Mouse (Mus musculus): ENCODE data around the gene Dusp23. TPM values are rescaled to one million over a fixed set of nuclear protein-coding genes. Genes with fewer than 3 reads are reported as not detected.

Gene Dusp23
- total RNA-seq (2014; fragmentation: Nextera tagmentation) (not detected in 2 replicates), total RNA-seq (2017) (not detected in 2 replicates), polyA plus RNA-seq (2012) (not detected in 2 replicates)

- Histone ChIP-seq H3K9me3 (replicated peaks) (peaks cover 37% of the 10 kb centered on the region), H3K27me3 (ENCODE audit: insufficient read depth, low read length) (no peaks in the 10 kb centered on the region), H3K4me1 (ENCODE audit: insufficient read depth, low read depth, low read length) (no peaks in the 10 kb centered on the region), H3K36me3 (replicated peaks) (no peaks in the 10 kb centered on the region), H3K4me3 (ENCODE audit: low read depth, low read length) (peak within 1 kb of the TSS; percentile 23; the same call in 1 of the 2 replicates)
- DNase-seq (ENCODE audit: low spot score) (no peak), ATAC-seq (ENCODE audit: extremely low read depth, insufficient number of reproducible peaks, low FRiP score, poor library complexity, severe bottlenecking) (no peak)
- TF ChIP-seq CTCF (IDR thresholded peaks at IDR 0.05; ENCODE audit: low read depth, low read length) (0 out of 2 replicates have a peak, but pooled peaks have one; percentile 37), GATA2 (IDR thresholded peaks at IDR 0.05; ENCODE audit: borderline replicate concordance, low read depth, low read length) (no peak)
These were observed at the start of gene Dusp23 for GRCm38 (mm10) chr1:172632451-172633326. TSS of gene Dusp23 (minus strand) at chr1:172632962.

GRCm38 (mm10) chr1:172680742-172681141 lies 48.0 kb upstream of the Dusp23 start:
- no peaks in the 10 kb centered on the region for H3K4me1 ChIP-seq (ENCODE audit: insufficient read depth, low read depth, low read length)
- ATAC-seq (ENCODE audit: extremely low read depth, insufficient number of reproducible peaks, low FRiP score, poor library complexity, severe bottlenecking) (no peak), DNase-seq (ENCODE audit: low spot score) (no peak)
- no peak for TF ChIP-seq GATA2 (IDR thresholded peaks at IDR 0.05; ENCODE audit: borderline replicate concordance, low read depth, low read length)
- no peak for TF ChIP-seq GATA1 (IDR thresholded peaks at IDR 0.05; ENCODE audit: borderline replicate concordance, low read length)
- no peak for TF ChIP-seq TAL1 (conservative IDR thresholded peaks at IDR 0.05; ENCODE audit: low read depth, low read length)
- no peak for TF ChIP-seq CTCF (IDR thresholded peaks at IDR 0.05; ENCODE audit: low read depth, low read length)
- no peak for TF ChIP-seq POLR2AphosphoS5 (IDR thresholded peaks at IDR 0.05; ENCODE audit: insufficient replicate concordance, low read depth, low read length)
- no peak overlapping the region for H3K4me3 ChIP-seq (ENCODE audit: low read depth, low read length)
- no peaks in the 10 kb centered on the region for H3K27me3 ChIP-seq (ENCODE audit: insufficient read depth, low read length)
- H3K9me3 ChIP-seq (replicated peaks), result 0 out of 2 replicates have a peak, but pooled peaks cover 3% of the 10 kb centered on the region
- no peaks in the 10 kb centered on the region for H3K36me3 ChIP-seq (replicated peaks)

GRCm38 (mm10) chr1:172670716-172671115 lies 38.0 kb upstream of the Dusp23 start:
- ATAC-seq (ENCODE audit: extremely low read depth, insufficient number of reproducible peaks, low FRiP score, poor library complexity, severe bottlenecking), result no peak
- no peaks in the 10 kb centered on the region for H3K4me1 ChIP-seq (ENCODE audit: insufficient read depth, low read depth, low read length)
- no peak for DNase-seq (ENCODE audit: low spot score)
- H3K36me3 ChIP-seq (replicated peaks), result no peaks in the 10 kb centered on the region
- H3K9me3 ChIP-seq (replicated peaks), result 0 out of 2 replicates have a peak, but pooled peaks cover 3% of the 10 kb centered on the region
- H3K4me3 ChIP-seq (ENCODE audit: low read depth, low read length), result no peak overlapping the region
- no peaks in the 10 kb centered on the region for H3K27me3 ChIP-seq (ENCODE audit: insufficient read depth, low read length)
- no peak for TF ChIP-seq CTCF (IDR thresholded peaks at IDR 0.05; ENCODE audit: low read depth, low read length)
- no peak for TF ChIP-seq GATA1 (IDR thresholded peaks at IDR 0.05; ENCODE audit: borderline replicate concordance, low read length)
- TF ChIP-seq GATA2 (IDR thresholded peaks at IDR 0.05; ENCODE audit: borderline replicate concordance, low read depth, low read length), result no peak
- TF ChIP-seq TAL1 (conservative IDR thresholded peaks at IDR 0.05; ENCODE audit: low read depth, low read length), result no peak
- no peak for TF ChIP-seq POLR2AphosphoS5 (IDR thresholded peaks at IDR 0.05; ENCODE audit: insufficient replicate concordance, low read depth, low read length)

GRCm38 (mm10) chr1:172667597-172667996 lies 34.8 kb upstream of the Dusp23 start:
- H3K9me3 ChIP-seq (replicated peaks), result 0 out of 2 replicates have a peak, but pooled peaks cover 3% of the 10 kb centered on the region
- no peak overlapping the region for H3K4me3 ChIP-seq (ENCODE audit: low read depth, low read length)
- TF ChIP-seq POLR2AphosphoS5 (IDR thresholded peaks at IDR 0.05; ENCODE audit: insufficient replicate concordance, low read depth, low read length) (no peak), GATA1 (IDR thresholded peaks at IDR 0.05; ENCODE audit: borderline replicate concordance, low read length) (no peak), CTCF (IDR thresholded peaks at IDR 0.05; ENCODE audit: low read depth, low read length) (no peak), GATA2 (IDR thresholded peaks at IDR 0.05; ENCODE audit: borderline replicate concordance, low read depth, low read length) (no peak), TAL1 (conservative IDR thresholded peaks at IDR 0.05; ENCODE audit: low read depth, low read length) (no peak)
- no peaks in the 10 kb centered on the region for H3K36me3 ChIP-seq (replicated peaks)
- H3K27me3 ChIP-seq (ENCODE audit: insufficient read depth, low read length), result no peaks in the 10 kb centered on the region
- no peak for ATAC-seq (ENCODE audit: extremely low read depth, insufficient number of reproducible peaks, low FRiP score, poor library complexity, severe bottlenecking)
- H3K4me1 ChIP-seq (ENCODE audit: insufficient read depth, low read depth, low read length), result no peaks in the 10 kb centered on the region
- no peak for DNase-seq (ENCODE audit: low spot score)

GRCm38 (mm10) chr1:172665457-172665856 lies 32.7 kb upstream of the Dusp23 start:
- Histone ChIP-seq H3K4me3 (ENCODE audit: low read depth, low read length) (no peak overlapping the region), H3K36me3 (replicated peaks) (no peaks in the 10 kb centered on the region), H3K27me3 (ENCODE audit: insufficient read depth, low read length) (no peaks in the 10 kb centered on the region), H3K4me1 (ENCODE audit: insufficient read depth, low read depth, low read length) (no peaks in the 10 kb centered on the region), H3K9me3 (replicated peaks) (0 out of 2 replicates have a peak, but pooled peaks cover 4% of the 10 kb centered on the region)
- DNase-seq (ENCODE audit: low spot score) (no peak), ATAC-seq (ENCODE audit: extremely low read depth, insufficient number of reproducible peaks, low FRiP score, poor library complexity, severe bottlenecking) (no peak)
- TF ChIP-seq POLR2AphosphoS5 (IDR thresholded peaks at IDR 0.05; ENCODE audit: insufficient replicate concordance, low read depth, low read length) (no peak), TAL1 (conservative IDR thresholded peaks at IDR 0.05; ENCODE audit: low read depth, low read length) (no peak), GATA1 (IDR thresholded peaks at IDR 0.05; ENCODE audit: borderline replicate concordance, low read length) (no peak), GATA2 (IDR thresholded peaks at IDR 0.05; ENCODE audit: borderline replicate concordance, low read depth, low read length) (no peak), CTCF (IDR thresholded peaks at IDR 0.05; ENCODE audit: low read depth, low read length) (no peak)

- ATAC-seq (ENCODE audit: extremely low read depth, insufficient number of reproducible peaks, low FRiP score, poor library complexity, severe bottlenecking), result no peak
- TF ChIP-seq TAL1 (conservative IDR thresholded peaks at IDR 0.05; ENCODE audit: low read depth, low read length) (no peak), POLR2AphosphoS5 (IDR thresholded peaks at IDR 0.05; ENCODE audit: insufficient replicate concordance, low read depth, low read length) (no peak), GATA1 (IDR thresholded peaks at IDR 0.05; ENCODE audit: borderline replicate concordance, low read length) (no peak), GATA2 (IDR thresholded peaks at IDR 0.05; ENCODE audit: borderline replicate concordance, low read depth, low read length) (no peak), CTCF (IDR thresholded peaks at IDR 0.05; ENCODE audit: low read depth, low read length) (no peak)
- no peaks in the 10 kb centered on the region for H3K4me1 ChIP-seq (ENCODE audit: insufficient read depth, low read depth, low read length)
These were observed 26.9 kb upstream of the Dusp23 start for GRCm38 (mm10) chr1:172659688-172660087.

More at GRCm38 (mm10) chr1:172659688-172660087, 26.9 kb upstream of the Dusp23 start:
- no peak for DNase-seq (ENCODE audit: low spot score)
- Histone ChIP-seq H3K4me3 (ENCODE audit: low read depth, low read length) (no peak overlapping the region), H3K36me3 (replicated peaks) (no peaks in the 10 kb centered on the region), H3K9me3 (replicated peaks) (peaks cover 21% of the 10 kb centered on the region), H3K27me3 (ENCODE audit: insufficient read depth, low read length) (no peaks in the 10 kb centered on the region)
